Mouse (Mus musculus): ENCODE measurements at regions not wholly inside any gene's neighbourhood (a gene's known extent, or its start where the extent isn't known, plus 50 kb on each side); places are given as distances from the start of the nearest gene placed in this dataset.

- Histone ChIP-seq H3K4me2 (ENCODE audit: low read depth, low read length) (no peak overlapping the region), H3K27ac (ENCODE audit: low read length) (no peak overlapping the region), H3K9ac (ENCODE audit: low read depth, low read length) (no peak overlapping the region), H3K36me3 (ENCODE audit: control insufficient read depth, insufficient read depth) (no peaks in the 10 kb centered on the region), H3K4me3 (ENCODE audit: low read depth, low read length) (no peak overlapping the region), H3K4me1 (ENCODE audit: control insufficient read depth, low read depth, low read length) (no peaks in the 10 kb centered on the region), H3K27me3 (ENCODE audit: control insufficient read depth, insufficient read depth, low read depth, low read length) (no peaks in the 10 kb centered on the region), H3K9me3 (replicated peaks; ENCODE audit: control insufficient read depth, low read length) (no peaks in the 10 kb centered on the region)
- no peak for ATAC-seq (ENCODE audit: low read depth)
- 64% methylated on average over 8 of the region's 8 CpGs for WGBS (ENCODE audit: insufficient replicate concordance)
These were observed 206.2 kb downstream of the H2al1j start for GRCm38 (mm10) chrX:11533871-11534270.

- H3K9ac ChIP-seq (ENCODE audit: low read depth, low read length) = no peak overlapping the region
- H3K36me3 ChIP-seq (ENCODE audit: control insufficient read depth, insufficient read depth) = no peaks in the 10 kb centered on the region
- ATAC-seq (ENCODE audit: low read depth) = no peak
- H3K4me2 ChIP-seq (ENCODE audit: low read depth, low read length) = no peak overlapping the region
- no peaks in the 10 kb centered on the region for H3K9me3 ChIP-seq (replicated peaks; ENCODE audit: control insufficient read depth, low read length)
- H3K27ac ChIP-seq (ENCODE audit: low read length) = no peak overlapping the region
- WGBS (ENCODE audit: insufficient replicate concordance) = 30% methylated on average over 2 of the region's 2 CpGs
- H3K27me3 ChIP-seq (ENCODE audit: control insufficient read depth, insufficient read depth, low read depth, low read length) = no peaks in the 10 kb centered on the region
- no peaks in the 10 kb centered on the region for H3K4me1 ChIP-seq (ENCODE audit: control insufficient read depth, low read depth, low read length)
- H3K4me3 ChIP-seq (ENCODE audit: low read depth, low read length) = no peak overlapping the region
These were observed 213.4 kb downstream of the H2al1j start for GRCm38 (mm10) chrX:11541011-11541410.

- H3K4me1 ChIP-seq (ENCODE audit: control insufficient read depth, low read depth, low read length) = no peaks in the 10 kb centered on the region
- no peak overlapping the region for H3K4me3 ChIP-seq (ENCODE audit: low read depth, low read length)
- H3K27ac ChIP-seq (ENCODE audit: low read length) = no peak overlapping the region
- H3K9me3 ChIP-seq (replicated peaks; ENCODE audit: control insufficient read depth, low read length) = no peaks in the 10 kb centered on the region
- no peak for ATAC-seq (ENCODE audit: low read depth)
- no peak overlapping the region for H3K4me2 ChIP-seq (ENCODE audit: low read depth, low read length)
- H3K9ac ChIP-seq (ENCODE audit: low read depth, low read length) = no peak overlapping the region
- 28% methylated on average over 12 of the region's 12 CpGs for WGBS (ENCODE audit: insufficient replicate concordance)
- peaks cover 3% of the 10 kb centered on the region; the same call in 1 of the 2 replicates for H3K27me3 ChIP-seq (ENCODE audit: control insufficient read depth, insufficient read depth, low read depth, low read length)
- H3K36me3 ChIP-seq (ENCODE audit: control insufficient read depth, insufficient read depth) = no peaks in the 10 kb centered on the region
These were observed 222.7 kb downstream of the H2al1j start for GRCm38 (mm10) chrX:11550164-11550851.

- no peak overlapping the region for H3K27ac ChIP-seq (ENCODE audit: low read length)
- H3K4me1 ChIP-seq (ENCODE audit: control insufficient read depth, low read depth, low read length) = no peaks in the 10 kb centered on the region
- H3K27me3 ChIP-seq (ENCODE audit: control insufficient read depth, insufficient read depth, low read depth, low read length) = peaks cover 3% of the 10 kb centered on the region; the same call in 1 of the 2 replicates
- no peak overlapping the region for H3K4me3 ChIP-seq (ENCODE audit: low read depth, low read length)
- 54% methylated on average over 5 of the region's 5 CpGs for WGBS (ENCODE audit: insufficient replicate concordance)
- H3K9me3 ChIP-seq (replicated peaks; ENCODE audit: control insufficient read depth, low read length) = no peaks in the 10 kb centered on the region
- ATAC-seq (ENCODE audit: low read depth) = no peak
- no peak overlapping the region for H3K9ac ChIP-seq (ENCODE audit: low read depth, low read length)
- H3K4me2 ChIP-seq (ENCODE audit: low read depth, low read length) = no peak overlapping the region
- H3K36me3 ChIP-seq (ENCODE audit: control insufficient read depth, insufficient read depth) = no peaks in the 10 kb centered on the region
These were observed 224.6 kb downstream of the H2al1j start for GRCm38 (mm10) chrX:11552177-11552576.

GRCm38 (mm10) chrX:11555035-11555570 is 227.5 kb downstream of the H2al1j start:
- H3K36me3 ChIP-seq (ENCODE audit: control insufficient read depth, insufficient read depth) = no peaks in the 10 kb centered on the region
- H3K27me3 ChIP-seq (ENCODE audit: control insufficient read depth, insufficient read depth, low read depth, low read length) = peaks cover 3% of the 10 kb centered on the region; the same call in 1 of the 2 replicates
- H3K4me2 ChIP-seq (ENCODE audit: low read depth, low read length) = no peak overlapping the region
- no peaks in the 10 kb centered on the region for H3K9me3 ChIP-seq (replicated peaks; ENCODE audit: control insufficient read depth, low read length)
- H3K9ac ChIP-seq (ENCODE audit: low read depth, low read length) = no peak overlapping the region
- 59% methylated on average over 7 of the region's 7 CpGs for WGBS (ENCODE audit: insufficient replicate concordance)
- no peak overlapping the region for H3K27ac ChIP-seq (ENCODE audit: low read length)
- no peak for ATAC-seq (ENCODE audit: low read depth)
- H3K4me3 ChIP-seq (ENCODE audit: low read depth, low read length) = no peak overlapping the region
- no peaks in the 10 kb centered on the region for H3K4me1 ChIP-seq (ENCODE audit: control insufficient read depth, low read depth, low read length)

- WGBS (ENCODE audit: insufficient replicate concordance) = 72% methylated on average over 2 of the region's 2 CpGs
These were observed 230.6 kb downstream of the H2al1j start for GRCm38 (mm10) chrX:11558260-11558659.

GRCm38 (mm10) chrX:11560550-11561276 is 233.1 kb downstream of the H2al1j start:
- no peaks in the 10 kb centered on the region for H3K27me3 ChIP-seq (ENCODE audit: control insufficient read depth, insufficient read depth, low read depth, low read length)
- H3K4me1 ChIP-seq (ENCODE audit: control insufficient read depth, low read depth, low read length) = no peaks in the 10 kb centered on the region
- H3K36me3 ChIP-seq (ENCODE audit: control insufficient read depth, insufficient read depth) = no peaks in the 10 kb centered on the region
- ATAC-seq (ENCODE audit: low read depth) = no peak
- no peak overlapping the region for H3K27ac ChIP-seq (ENCODE audit: low read length)
- no peaks in the 10 kb centered on the region for H3K9me3 ChIP-seq (replicated peaks; ENCODE audit: control insufficient read depth, low read length)
- WGBS (ENCODE audit: insufficient replicate concordance) = 52% methylated on average over 11 of the region's 17 CpGs
- no peak overlapping the region for H3K9ac ChIP-seq (ENCODE audit: low read depth, low read length)
- H3K4me2 ChIP-seq (ENCODE audit: low read depth, low read length) = no peak overlapping the region
- H3K4me3 ChIP-seq (ENCODE audit: low read depth, low read length) = no peak overlapping the region

More at GRCm38 (mm10) chrX:11558260-11558659, 230.6 kb downstream of the H2al1j start:
- Histone ChIP-seq H3K27ac (ENCODE audit: low read length) (no peak overlapping the region), H3K27me3 (ENCODE audit: control insufficient read depth, insufficient read depth, low read depth, low read length) (no peaks in the 10 kb centered on the region), H3K9ac (ENCODE audit: low read depth, low read length) (no peak overlapping the region), H3K4me2 (ENCODE audit: low read depth, low read length) (no peak overlapping the region), H3K4me3 (ENCODE audit: low read depth, low read length) (no peak overlapping the region), H3K36me3 (ENCODE audit: control insufficient read depth, insufficient read depth) (no peaks in the 10 kb centered on the region), H3K9me3 (replicated peaks; ENCODE audit: control insufficient read depth, low read length) (no peaks in the 10 kb centered on the region), H3K4me1 (ENCODE audit: control insufficient read depth, low read depth, low read length) (no peaks in the 10 kb centered on the region)
- ATAC-seq (ENCODE audit: low read depth) = no peak

GRCm38 (mm10) chrX:11565888-11566287 is 238.3 kb downstream of the H2al1j start:
- H3K27ac ChIP-seq (ENCODE audit: low read length) = no peak overlapping the region
- H3K4me3 ChIP-seq (ENCODE audit: low read depth, low read length) = no peak overlapping the region
- no peak overlapping the region for H3K4me2 ChIP-seq (ENCODE audit: low read depth, low read length)
- no peak for ATAC-seq (ENCODE audit: low read depth)
- no peaks in the 10 kb centered on the region for H3K9me3 ChIP-seq (replicated peaks; ENCODE audit: control insufficient read depth, low read length)
- no peaks in the 10 kb centered on the region for H3K36me3 ChIP-seq (ENCODE audit: control insufficient read depth, insufficient read depth)
- 39% methylated on average over 2 of the region's 2 CpGs for WGBS (ENCODE audit: insufficient replicate concordance)
- no peaks in the 10 kb centered on the region for H3K4me1 ChIP-seq (ENCODE audit: control insufficient read depth, low read depth, low read length)
- H3K27me3 ChIP-seq (ENCODE audit: control insufficient read depth, insufficient read depth, low read depth, low read length) = no peaks in the 10 kb centered on the region
- no peak overlapping the region for H3K9ac ChIP-seq (ENCODE audit: low read depth, low read length)

- no peak for ATAC-seq (ENCODE audit: low read depth)
- H3K9ac ChIP-seq (ENCODE audit: low read depth, low read length) = no peak overlapping the region
- 66% methylated on average over 5 of the region's 6 CpGs for WGBS (ENCODE audit: insufficient replicate concordance)
These were observed 240.2 kb downstream of the H2al1j start for GRCm38 (mm10) chrX:11567827-11568226.

More at GRCm38 (mm10) chrX:11567827-11568226, 240.2 kb downstream of the H2al1j start:
- H3K4me2 ChIP-seq (ENCODE audit: low read depth, low read length) = no peak overlapping the region
- no peaks in the 10 kb centered on the region for H3K9me3 ChIP-seq (replicated peaks; ENCODE audit: control insufficient read depth, low read length)
- H3K36me3 ChIP-seq (ENCODE audit: control insufficient read depth, insufficient read depth) = no peaks in the 10 kb centered on the region
- H3K4me1 ChIP-seq (ENCODE audit: control insufficient read depth, low read depth, low read length) = no peaks in the 10 kb centered on the region
- no peak overlapping the region for H3K27ac ChIP-seq (ENCODE audit: low read length)
- H3K4me3 ChIP-seq (ENCODE audit: low read depth, low read length) = no peak overlapping the region
- H3K27me3 ChIP-seq (ENCODE audit: control insufficient read depth, insufficient read depth, low read depth, low read length) = no peaks in the 10 kb centered on the region

Data from liver, embryonic 16.5 days (tissue).